Mouse (Mus musculus): ENCODE measurements around the gene Siah3. TPM values are rescaled to one million over a fixed set of nuclear protein-coding genes. Genes with fewer than 3 reads are reported as not detected.
"Not testable (repeated sequence)": the region's sequence is repeated elsewhere in the genome, so short reads cannot be mapped to it uniquely, and the experiment has no call there.

The Siah3 gene
- total RNA-seq (2021) = not detected

- intact Hi-C loops (cut with DNase I) = no loop called here
- no peak for DNase-seq
These were observed at the start of gene Siah3 for GRCm38 (mm10) chr14:75455743-75456421. Gene Siah3, plus strand, starts transcription at chr14:75455982.

DNA sequence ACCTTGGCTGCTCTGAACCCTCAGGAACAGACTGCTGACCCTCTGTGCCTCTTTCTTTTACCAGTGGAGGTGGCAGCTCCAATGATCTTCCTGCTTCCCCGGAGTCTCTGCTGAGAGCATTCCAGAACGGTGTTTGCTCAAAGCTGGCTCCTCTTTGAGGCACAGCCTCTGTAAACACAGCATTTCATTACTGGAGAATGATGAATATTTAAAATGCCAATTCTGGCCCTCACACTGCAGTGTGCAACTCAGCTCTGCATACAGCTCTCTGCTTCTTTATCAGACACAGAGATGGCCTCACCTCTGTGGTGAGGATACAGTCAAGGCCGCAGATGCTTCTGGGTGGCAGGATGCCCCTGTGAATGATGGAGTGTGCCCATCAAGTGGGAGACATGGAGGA is 46.0 kb upstream of the Siah3 start:
- intact Hi-C loops (cut with DNase I) = no loop called here
- no peak for DNase-seq

- intact Hi-C loops (cut with DNase I) = no loop called here
These were observed 45.4 kb upstream of the Siah3 start for GRCm38 (mm10) chr14:75410392-75410791.

DNA sequence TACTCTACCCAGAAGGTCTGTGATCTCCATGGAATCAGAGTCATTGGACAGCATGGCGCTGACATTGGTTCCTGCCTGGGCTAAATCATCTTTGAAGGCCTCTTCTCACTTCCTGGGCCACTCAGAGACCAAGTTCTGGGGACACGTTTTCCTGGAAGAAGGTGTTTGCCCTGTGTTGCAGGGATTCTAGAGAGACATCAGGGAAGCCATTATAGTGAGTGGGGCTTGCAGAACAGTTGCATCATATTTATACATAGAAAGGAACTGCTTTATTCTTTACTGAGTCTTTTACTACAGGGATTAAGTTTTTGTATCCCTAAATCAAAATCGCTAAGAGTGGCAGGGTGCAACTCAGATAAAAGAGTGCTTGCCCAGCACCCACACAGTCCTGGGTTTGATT is 37.1 kb upstream of the Siah3 start:
- DNase-seq = no peak
- intact Hi-C loops (cut with DNase I) = no loop called here

More at GRCm38 (mm10) chr14:75410392-75410791, 45.4 kb upstream of the Siah3 start:
- DNase-seq = no peak

DNA sequence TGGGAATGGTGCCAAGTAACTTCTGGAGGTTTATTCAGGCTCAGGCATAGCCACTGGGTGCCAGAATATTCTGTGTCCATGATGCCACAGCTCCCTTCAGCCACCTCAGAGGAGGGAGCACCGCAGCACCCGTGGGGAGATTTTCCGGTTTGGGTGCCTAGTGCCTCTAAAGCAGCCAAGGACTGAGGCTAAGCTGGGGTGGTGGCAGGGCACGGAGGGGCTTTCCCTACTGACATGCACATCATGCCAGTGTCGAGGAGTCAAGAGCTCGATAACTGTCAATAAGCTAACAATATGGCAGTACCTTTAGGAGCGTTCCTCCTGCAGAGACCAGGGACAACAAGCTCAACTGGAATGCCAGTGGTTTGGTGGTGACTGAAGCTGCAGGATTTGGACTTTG is 35.9 kb upstream of the Siah3 start:
- DNase-seq = no peak
- intact Hi-C loops (cut with DNase I) = no loop called here

- no peak for DNase-seq
- intact Hi-C loops (cut with DNase I) = no loop called here
These were observed 35.0 kb upstream of the Siah3 start for GRCm38 (mm10) chr14:75420811-75421210.

- intact Hi-C loops (cut with DNase I) = no loop called here
- no peak for DNase-seq
These were observed 24.5 kb upstream of the Siah3 start for GRCm38 (mm10) chr14:75431173-75431786.

DNA sequence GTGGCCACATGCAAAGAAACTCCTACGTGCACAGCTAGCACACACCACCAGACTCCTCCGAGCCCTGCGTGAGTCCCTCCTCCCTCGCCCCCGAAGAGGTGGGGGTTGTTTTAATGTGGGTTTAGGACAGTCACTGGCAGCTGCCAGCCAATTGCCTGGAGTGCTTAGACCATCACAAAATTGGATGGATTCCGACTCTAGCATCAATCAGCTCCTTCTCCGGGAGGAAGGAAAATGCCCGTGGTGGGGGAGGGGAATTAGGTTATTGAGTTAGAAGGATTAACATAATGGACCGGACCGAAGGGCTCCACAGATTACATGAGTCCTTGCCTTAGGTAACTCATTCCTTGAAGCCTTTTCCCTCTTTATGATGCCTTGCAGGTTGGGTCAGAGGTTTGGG is 22.9 kb upstream of the Siah3 start:
- intact Hi-C loops (cut with DNase I) = no loop called here
- DNase-seq = no peak

DNA sequence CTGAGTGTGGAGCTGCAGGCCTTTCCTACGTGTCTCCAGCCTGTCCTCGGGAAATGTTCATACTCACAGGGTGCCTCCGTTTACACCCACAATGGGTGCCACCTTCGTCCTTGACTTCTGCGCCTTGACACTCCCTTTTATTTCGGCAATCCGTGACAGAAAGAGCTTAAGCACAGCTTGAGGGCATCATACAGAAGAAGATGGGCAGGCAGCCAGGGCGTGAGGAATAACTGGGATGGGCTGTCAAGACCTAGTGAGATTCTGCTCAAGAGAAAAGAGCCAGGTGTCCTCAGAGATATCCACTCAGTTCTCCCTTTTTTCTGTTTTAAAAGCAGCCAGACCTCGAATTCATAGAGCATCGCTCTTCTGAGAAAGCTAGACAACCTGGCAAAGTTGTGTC is 21.2 kb upstream of the Siah3 start:
- intact Hi-C loops (cut with DNase I) = no loop called here
- no peak for DNase-seq

DNA sequence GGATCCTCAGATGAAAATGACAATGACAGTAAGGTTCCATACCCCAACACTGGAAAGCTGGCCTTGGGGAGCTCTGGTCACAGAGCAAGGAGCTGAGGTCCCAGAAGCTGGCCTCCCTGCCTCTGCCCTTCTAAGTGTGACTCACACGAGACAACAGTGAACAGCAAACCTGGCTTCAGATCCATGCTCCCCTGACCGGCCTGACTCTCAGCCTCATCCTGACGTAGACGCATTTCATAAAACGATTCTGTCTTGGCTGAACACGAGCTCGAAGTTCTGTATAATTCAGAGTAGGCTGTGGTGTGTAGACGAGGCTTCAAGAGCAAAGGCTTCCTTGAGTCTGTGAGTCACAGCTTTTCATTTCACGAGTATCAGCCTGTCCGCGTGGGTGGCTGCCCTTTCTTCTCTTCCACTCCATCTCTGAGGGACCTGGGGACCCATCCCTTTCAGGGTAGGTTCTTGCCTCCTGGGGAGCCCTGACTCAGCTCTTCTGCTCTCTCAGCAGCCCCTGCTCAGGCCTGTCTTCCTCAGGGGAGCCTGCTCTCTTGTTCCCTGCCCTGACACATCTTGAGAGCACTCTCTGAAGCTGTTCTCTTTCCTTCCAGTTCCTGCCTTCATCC is 11.2 kb upstream of the Siah3 start:
- intact Hi-C loops (cut with DNase I) = no loop called here
- no peak for DNase-seq

DNA sequence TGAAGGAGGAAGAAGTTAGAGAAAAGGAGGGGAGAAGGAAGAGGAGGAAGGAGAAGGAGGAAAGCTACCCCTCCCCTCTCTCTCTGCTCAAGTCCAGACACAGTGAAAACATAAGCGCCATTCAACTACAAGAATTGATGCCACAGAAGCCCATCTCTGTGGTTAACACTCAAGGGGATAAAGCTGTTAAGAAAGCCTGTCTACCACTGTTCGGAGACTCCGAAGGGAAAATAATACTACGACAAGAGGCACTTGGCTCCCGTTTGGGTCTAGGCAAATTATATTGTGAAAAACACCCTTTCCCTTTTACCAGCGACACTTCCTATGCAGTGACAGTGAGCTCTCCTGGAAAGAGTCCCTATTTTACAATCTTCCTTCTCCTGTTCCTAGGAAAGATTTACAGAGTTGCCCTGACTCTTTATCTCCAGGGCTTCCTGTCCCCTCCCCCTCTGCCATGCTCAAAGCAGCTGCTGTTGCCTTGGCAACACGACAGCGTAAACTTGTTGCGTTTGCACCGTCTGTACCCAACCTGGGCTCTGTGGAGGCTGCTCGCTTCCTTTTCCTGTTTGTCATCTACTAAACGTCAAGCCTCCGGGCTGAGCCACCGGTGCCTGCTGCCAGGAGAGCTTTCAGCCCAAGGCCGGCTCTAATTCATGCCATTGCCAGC is 10.4 kb upstream of the Siah3 start:
- intact Hi-C loops (cut with DNase I) = no loop called here
- peak; percentile 32 to 51 for DNase-seq

- no peak for DNase-seq
- intact Hi-C loops (cut with DNase I) = no loop called here
These were observed 9.9 kb upstream of the Siah3 start for GRCm38 (mm10) chr14:75445948-75446281.

DNA sequence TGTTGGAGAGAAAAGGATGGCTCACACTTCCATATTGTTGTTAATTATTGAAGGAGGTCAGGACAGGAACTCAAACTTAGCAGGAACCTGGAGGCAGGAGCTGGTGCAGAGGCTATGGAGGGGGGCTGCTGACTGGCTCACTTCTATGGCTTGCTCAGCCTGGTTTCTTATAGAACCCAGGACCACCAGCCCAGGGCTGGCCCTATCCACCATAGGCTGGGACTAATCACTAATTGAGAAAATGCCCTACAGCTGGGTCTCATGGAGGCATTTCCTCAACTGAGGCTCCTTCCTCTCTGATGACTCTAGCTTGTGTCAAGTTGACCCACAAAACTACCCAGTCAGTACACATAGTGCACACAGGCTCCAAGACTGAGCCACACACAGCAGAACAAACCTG is 9.5 kb upstream of the Siah3 start:
- intact Hi-C loops (cut with DNase I); DNase-seq: not testable (repeated sequence)

GRCm38 (mm10) chr14:75453906-75454305 is 1.9 kb upstream of the Siah3 start:
- DNase-seq = no peak
- intact Hi-C loops (cut with DNase I) = no loop called here

DNA sequence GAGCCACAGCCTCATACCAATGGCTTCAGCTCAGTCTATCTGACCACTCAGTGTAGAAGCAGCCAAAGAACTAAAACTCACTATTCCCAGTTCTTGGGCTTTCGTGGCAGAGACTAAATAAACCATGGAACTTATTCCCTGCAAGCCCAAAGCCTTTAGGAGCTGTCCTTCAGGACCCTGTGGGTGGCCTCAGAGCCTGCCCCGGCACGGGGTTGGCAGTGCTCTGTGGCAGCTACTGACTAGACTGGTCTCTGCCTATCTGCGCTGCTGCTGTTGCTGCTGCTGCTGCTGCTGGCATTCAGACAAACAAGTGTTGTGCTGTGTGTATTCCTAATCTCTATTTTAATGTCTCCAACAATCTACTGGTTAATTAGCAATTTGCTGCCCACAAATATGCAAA is 1.1 kb upstream of the Siah3 start:
- intact Hi-C loops (cut with DNase I) = no loop called here
- no peak for DNase-seq

- intact Hi-C loops (cut with DNase I) = no loop called here
- DNase-seq = no peak
These were observed 430 bp upstream of the Siah3 start for GRCm38 (mm10) chr14:75455361-75455742.

GRCm38 (mm10) chr14:75456489-75457220 is 873 bp downstream of the Siah3 start:
- peak in 1 of 2 experiments; percentile 13 for DNase-seq
- intact Hi-C loops (cut with DNase I) = no loop called here

DNA sequence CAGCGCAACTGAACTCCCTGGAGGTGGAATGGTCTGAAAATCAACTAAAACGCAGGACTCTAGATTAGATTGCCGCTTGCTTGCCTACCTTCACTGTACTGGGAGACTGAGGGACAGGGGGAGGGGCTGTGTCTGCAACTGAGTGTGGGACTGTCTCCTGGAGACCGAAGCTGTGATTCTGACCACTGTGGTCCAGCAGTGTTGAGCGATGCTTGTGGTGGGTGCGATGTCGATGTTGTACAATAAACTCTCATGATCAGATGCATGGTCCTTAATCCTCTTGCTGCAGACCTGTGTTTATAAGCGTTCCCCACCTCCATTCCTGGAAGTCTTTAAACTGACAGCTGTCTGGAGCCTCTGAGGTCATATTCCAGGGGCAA is 1.4 kb downstream of the Siah3 start:
- intact Hi-C loops (cut with DNase I) = no loop called here
- DNase-seq = no peak

DNA sequence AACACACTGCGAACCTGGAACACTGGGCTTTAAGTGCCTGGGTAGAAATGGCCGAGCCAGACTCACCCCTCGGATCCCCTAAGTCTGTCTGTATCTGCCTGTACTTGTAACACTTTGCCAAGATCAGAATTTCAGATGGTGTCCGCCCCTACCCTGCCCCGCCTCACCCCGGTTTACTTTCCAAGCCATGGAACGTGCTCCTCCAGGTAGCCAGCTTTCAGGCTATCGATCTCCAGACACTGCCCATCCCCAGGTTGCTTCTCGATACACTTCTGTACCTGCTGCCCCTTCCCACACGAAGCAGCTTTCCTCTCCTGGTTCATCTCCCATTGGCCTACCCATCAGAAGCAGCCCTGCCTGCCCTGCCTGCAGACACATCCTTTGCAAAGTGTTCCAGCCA is 3.6 kb downstream of the Siah3 start:
- intact Hi-C loops (cut with DNase I) = no loop called here
- no peak for DNase-seq

DNA sequence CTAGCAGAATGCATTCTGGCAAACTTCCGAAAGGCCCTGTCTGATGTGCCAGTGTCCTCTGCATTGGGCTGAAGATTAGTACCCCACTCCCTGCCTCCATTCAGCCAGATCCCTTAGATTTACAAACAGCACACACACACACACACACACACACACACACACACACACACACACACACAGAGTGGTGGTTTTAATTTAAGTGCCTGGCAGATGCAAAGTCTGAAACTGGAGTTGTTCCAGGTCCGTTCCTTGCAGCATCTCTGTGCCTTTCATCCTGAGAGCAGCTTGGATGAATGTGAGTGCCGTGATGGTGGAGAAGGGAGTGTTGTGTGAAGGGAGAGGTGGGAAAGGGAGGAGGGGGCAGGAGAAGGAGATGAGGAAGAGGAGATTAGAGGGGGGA is 4.2 kb downstream of the Siah3 start:
- DNase-seq = no peak
- intact Hi-C loops (cut with DNase I) = no loop called here

- DNase-seq = no peak
- intact Hi-C loops (cut with DNase I) = no loop called here
These were observed 4.7 kb downstream of the Siah3 start for GRCm38 (mm10) chr14:75460436-75460835.

Data from heart, postnatal 36 days (tissue).